32 mouse cellular contexts compared by ENCODE assay signal in genomic region chr2:102378381-102378780, GRCm38 (mm10).
"Had no signal": no experiment of that assay in that cellular context is flagged by ENCODE, and none has a peak within 500 bp of the region (broad histone marks: within the 10 kb centered on the region; RNA-seq: fewer than 3 reads in every experiment).

No protein-coding gene starts in this region.

- H3K27me3 ChIP-seq: limb, embryonic 12.5 days; limb, embryonic 13.5 days; limb, embryonic 15.5 days; liver, embryonic 12.5 days; liver, embryonic 13.5 days; liver, embryonic 15.5 days; lung, embryonic 15.5 days; megakaryocyte, embryonic 14.5 days; midbrain, embryonic 12.5 days; midbrain, embryonic 13.5 days; midbrain, embryonic 15.5 days; neural tube, embryonic 12.5 days had no signal

- ATAC-seq: liver, embryonic 12.5 days; liver, postnatal 0 days; lung, postnatal 0 days; midbrain, embryonic 13.5 days; midbrain, embryonic 15.5 days; midbrain, embryonic 16.5 days had no signal

- H3K4me3 ChIP-seq: limb, embryonic 10.5 days; limb, embryonic 12.5 days; limb, embryonic 13.5 days; limb, embryonic 15.5 days; liver, embryonic 12.5 days; liver, embryonic 13.5 days; liver, embryonic 15.5 days; lung, embryonic 15.5 days; megakaryocyte, embryonic 14.5 days; midbrain, embryonic 10.5 days; midbrain, embryonic 12.5 days; midbrain, embryonic 13.5 days; midbrain, embryonic 15.5 days; myocyte; neural tube, embryonic 12.5 days had no signal

- H3K9ac ChIP-seq: limb, embryonic 12.5 days; limb, embryonic 13.5 days; limb, embryonic 15.5 days; liver, embryonic 12.5 days; liver, embryonic 13.5 days; liver, embryonic 14.5 days; liver, embryonic 15.5 days; liver, postnatal 0 days; lung, embryonic 14.5 days; lung, embryonic 15.5 days; midbrain, embryonic 12.5 days; midbrain, embryonic 13.5 days; midbrain, embryonic 15.5 days; neural tube, embryonic 12.5 days had no signal

- H3K27ac ChIP-seq: limb, embryonic 10.5 days; limb, embryonic 12.5 days; limb, embryonic 13.5 days; limb, embryonic 15.5 days; liver, embryonic 12.5 days; liver, embryonic 13.5 days; liver, embryonic 14.5 days; liver, embryonic 15.5 days; lung, embryonic 15.5 days; macrophage; midbrain, embryonic 10.5 days; midbrain, embryonic 12.5 days; midbrain, embryonic 13.5 days; midbrain, embryonic 15.5 days; neural tube, embryonic 12.5 days had no signal

- H3K4me2 ChIP-seq: limb, embryonic 12.5 days; limb, embryonic 13.5 days; limb, embryonic 15.5 days; liver, embryonic 11.5 days; liver, embryonic 12.5 days; liver, embryonic 13.5 days; liver, embryonic 15.5 days; lung, embryonic 14.5 days; lung, embryonic 15.5 days; midbrain, embryonic 11.5 days; midbrain, embryonic 12.5 days; midbrain, embryonic 13.5 days; midbrain, embryonic 15.5 days; neural tube, embryonic 12.5 days had no signal

- H3K9me3 ChIP-seq: limb, embryonic 10.5 days; limb, embryonic 15.5 days; liver, embryonic 12.5 days; liver, embryonic 13.5 days; liver, embryonic 15.5 days; lung, embryonic 15.5 days; megakaryocyte, embryonic 14.5 days; midbrain, embryonic 10.5 days; midbrain, embryonic 13.5 days; midbrain, embryonic 15.5 days; neural tube, embryonic 12.5 days had no signal

- DNase-seq: left cerebral cortex, postnatal 4 days; liver; liver, embryonic 13.5 days; liver, postnatal 0 days; lung, adult 18-20 months; lung, adult 2 months; lung, embryonic 14.5 days; lung, postnatal 10 days; lung, postnatal 14 days; lung, postnatal 36 days; lung, postnatal 4 days; midbrain, embryonic 14.5 days had no signal
